Mouse (Mus musculus) lung, embryonic 14.5 days (tissue): ENCODE data around the gene Zfp772. TPM values are rescaled to one million over a fixed set of nuclear protein-coding genes. Genes with fewer than 3 reads are reported as not detected.
"Not testable (repeated sequence)": the region's sequence is repeated elsewhere in the genome, so short reads cannot be mapped to it uniquely, and the experiment has no call there.

Experiments
- ATAC-seq: fragments of 200-750 bp; cut with Nextera tagmentation; 2 replicates; pipeline ENCODE4 v1.8.0; 2017; ENCODE audit warnings: mild to moderate bottlenecking, moderate TSS enrichment, moderate library complexity; ENCODE audit not compliant: insufficient read depth
- DNase-seq: peaks from one replicate; pipeline ENCODE4 v3.0.0-alpha.2; 2015
- H3K27ac ChIP-seq: fragments of 300-500 bp; sonication (generic); 2 replicates; pipeline ENCODE4 v1.5.1; 2014; ENCODE audit warnings: low read depth, mild to moderate bottlenecking, moderate library complexity
- H3K27me3 ChIP-seq: fragments of 300-500 bp; sonication (generic); 2 replicates; pipeline ENCODE4 v1.6.1; 2014; ENCODE audit warnings: low read length, control low read depth; ENCODE audit not compliant: insufficient read depth
- H3K36me3 ChIP-seq: fragments of 300-500 bp; sonication (generic); 2 replicates; pipeline ENCODE4 v1.6.1; 2014; ENCODE audit warnings: control low read depth; ENCODE audit not compliant: insufficient read depth
- H3K4me1 ChIP-seq: fragments of 300-500 bp; sonication (generic); 2 replicates; pipeline ENCODE4 v1.6.1; 2014; ENCODE audit warnings: antibody characterized with exemption, control low read depth; ENCODE audit not compliant: insufficient read depth
- H3K4me2 ChIP-seq: fragments of 300-500 bp; sonication (generic); 2 replicates; pipeline ENCODE4 v1.6.1; 2014; ENCODE audit warnings: mild to moderate bottlenecking
- H3K4me3 ChIP-seq: fragments of 300-500 bp; sonication (generic); 2 replicates; pipeline ENCODE4 v1.5.1; 2014; ENCODE audit warnings: low read depth, low read length
- H3K9ac ChIP-seq: fragments of 300-500 bp; sonication (generic); 2 replicates; pipeline ENCODE4 v1.6.1; 2014
- H3K9me3 ChIP-seq: fragments of 300-500 bp; sonication (generic); 2 replicates; pipeline ENCODE4 v1.6.1; 2016; ENCODE audit warnings: low read depth, low read length, control low read depth
- CTCF ChIP-seq: IDR thresholded peaks from 2 replicates; pipeline ENCODE4 v1.5.1; 2016; ENCODE audit warnings: antibody characterized with exemption, low read depth
- WGBS: fragments of 180-500 bp; shearing (Covaris S2); extraction: QIAGEN DNeasy Blood & Tissue Kit; methylation state at CpG from one replicate; pipeline ENCODE4 v1.1.7; 2014; 5-methylcytosine and 5-hydroxymethylcytosine counted together
- polyA plus RNA-seq: library from polyadenylated mRNA; unstranded; fragments of >200 nt; fragmentation: Nextera tagmentation; extraction: Ambion mirVana; gene quantifications from 2 replicates; pipeline ENCODE4 v1.2.1, GENCODE M21; 2014

Gene Zfp772
- 8.0 TPM in 2 replicates for polyA plus RNA-seq

DNA sequence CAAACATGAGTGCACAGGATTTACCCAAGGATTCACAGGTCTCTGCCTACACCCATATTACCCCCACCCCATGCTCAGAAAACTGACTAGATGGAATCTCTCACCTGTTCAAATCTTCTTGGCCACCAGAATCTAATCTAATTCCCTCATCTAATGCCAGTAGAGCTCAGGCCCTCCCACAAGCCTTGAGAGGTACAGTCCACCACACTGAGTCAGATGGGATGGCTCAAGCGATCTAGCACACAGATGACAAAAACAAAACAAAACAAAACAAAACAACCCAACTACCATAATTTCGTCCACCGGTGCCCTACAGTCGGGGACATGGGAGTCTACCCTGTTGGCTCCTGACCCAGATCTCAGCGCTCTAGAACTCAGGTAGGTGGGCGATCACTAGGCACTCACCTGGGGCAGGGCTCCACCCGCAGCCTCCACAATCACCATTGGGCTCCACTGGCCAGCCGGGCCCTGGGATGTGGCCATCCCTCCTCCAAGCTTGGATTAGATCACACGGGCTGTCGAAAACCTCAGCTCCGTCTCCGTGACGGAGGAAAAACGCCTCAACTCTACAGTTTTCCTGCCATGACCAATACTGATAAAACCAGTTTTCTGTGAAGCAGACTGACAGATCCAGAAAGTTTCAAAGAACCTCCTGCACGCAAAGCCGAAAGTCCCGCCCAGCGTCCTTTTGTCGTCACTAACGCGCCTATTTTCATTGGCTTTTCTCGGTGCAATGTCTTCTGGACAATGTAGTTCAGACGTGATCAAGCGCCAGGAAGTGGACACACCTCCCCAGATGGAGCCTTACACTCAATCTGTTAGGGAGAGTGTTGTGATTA is at the start of gene Zfp772:
Zfp772 (minus strand) TSS at position 686 of the 839 bp plus-strand sequence.
- H3K27ac ChIP-seq, H3K27me3 ChIP-seq, H3K9me3 ChIP-seq, H3K4me1 ChIP-seq, H3K36me3 ChIP-seq: not testable (repeated sequence)
- under 1% methylated on average over 24 of the region's 24 CpGs for WGBS
- Histone ChIP-seq H3K4me3 (peak within 1 kb of the TSS; percentile 43), H3K4me2 (peak within 1 kb of the TSS; percentile 60), H3K9ac (peak within 1 kb of the TSS; percentile 54)
- DNase-seq (peak; percentile 59), ATAC-seq (peak; percentile 60; the same call in 1 of the 2 replicates)

DNA sequence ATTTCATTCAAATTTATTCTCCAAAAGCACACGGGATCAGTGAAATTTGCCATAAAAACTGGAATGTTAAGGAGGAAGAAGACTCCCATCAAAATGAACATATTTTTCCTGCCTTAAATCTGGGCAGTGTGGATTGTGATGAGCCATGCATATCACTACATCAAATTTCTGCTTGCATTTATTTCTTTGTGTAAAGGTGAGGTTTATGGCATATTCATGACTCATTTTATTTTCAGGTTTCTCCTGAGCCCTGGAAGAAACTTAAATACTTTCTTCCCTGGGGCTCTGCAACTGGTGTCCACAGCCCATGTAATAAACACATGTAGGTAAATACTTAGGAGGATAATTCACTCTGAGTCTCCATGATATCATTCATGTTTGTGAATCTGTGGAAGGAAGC is 37.4 kb upstream of the Zfp772 start, which contains the start of gene Vmn2r29:
Vmn2r29 (minus strand) TSS at position 101 of the 400 bp plus-strand sequence.
- H3K9me3 ChIP-seq, ATAC-seq, H3K27ac ChIP-seq, H3K27me3 ChIP-seq, DNase-seq, H3K4me2 ChIP-seq, H3K4me1 ChIP-seq, H3K36me3 ChIP-seq, H3K4me3 ChIP-seq, H3K9ac ChIP-seq: not testable (repeated sequence)
- WGBS: no CpG with 5 or more reads among the region's 1 CpGs

GRCm38 (mm10) chr7:7188191-7188942 is 21.4 kb downstream of the Zfp772 start:
- WGBS: 10% methylated on average over 18 of the region's 18 CpGs

GRCm38 (mm10) chr7:7187417-7188190 is 22.2 kb downstream of the Zfp772 start:
- ATAC-seq (peak; percentile 77), DNase-seq (peak; percentile 11)
- H3K9ac ChIP-seq: no peak overlapping the region; the same call in 1 of the 2 replicates
- no peaks in the 10 kb centered on the region for H3K27me3 ChIP-seq
- no peaks in the 10 kb centered on the region for H3K4me1 ChIP-seq
- peak overlapping the region; percentile 48 for H3K4me3 ChIP-seq
- no peak for TF ChIP-seq CTCF
- WGBS: 13% methylated on average over 13 of the region's 13 CpGs
- H3K36me3 ChIP-seq: 0 out of 2 replicates have a peak, but pooled peaks cover 2% of the 10 kb centered on the region
- H3K4me2 ChIP-seq: peak overlapping the region; percentile 57
- no peaks in the 10 kb centered on the region for H3K9me3 ChIP-seq
- H3K27ac ChIP-seq: no peak overlapping the region

More at GRCm38 (mm10) chr7:7188191-7188942, 21.4 kb downstream of the Zfp772 start:
- H3K4me1 ChIP-seq: no peaks in the 10 kb centered on the region
- no peak overlapping the region; the same call in 1 of the 2 replicates for H3K9ac ChIP-seq
- DNase-seq (peak; percentile 73), ATAC-seq (peak; percentile 96)
- TF ChIP-seq CTCF: peak; percentile 81
- H3K27me3 ChIP-seq: no peaks in the 10 kb centered on the region
- H3K36me3 ChIP-seq: no peaks in the 10 kb centered on the region
- H3K4me3 ChIP-seq: peak overlapping the region; percentile 48
- no peaks in the 10 kb centered on the region for H3K9me3 ChIP-seq
- peak overlapping the region; percentile 57 for H3K4me2 ChIP-seq
- H3K27ac ChIP-seq: no peak overlapping the region

GRCm38 (mm10) chr7:7185897-7186296 is 23.9 kb downstream of the Zfp772 start:
- ATAC-seq: no peak
- H3K36me3 ChIP-seq: peaks cover 18% of the 10 kb centered on the region; the same call in 1 of the 2 replicates
- H3K4me2 ChIP-seq: no peak overlapping the region
- no peak for TF ChIP-seq CTCF
- H3K9ac ChIP-seq: no peak overlapping the region
- no peak overlapping the region for H3K27ac ChIP-seq
- no peaks in the 10 kb centered on the region for H3K27me3 ChIP-seq
- 84% methylated on average over 1 of the region's 1 CpGs for WGBS
- H3K4me3 ChIP-seq: no peak overlapping the region
- H3K9me3 ChIP-seq: no peaks in the 10 kb centered on the region
- no peak for DNase-seq
- H3K4me1 ChIP-seq: no peaks in the 10 kb centered on the region

DNA sequence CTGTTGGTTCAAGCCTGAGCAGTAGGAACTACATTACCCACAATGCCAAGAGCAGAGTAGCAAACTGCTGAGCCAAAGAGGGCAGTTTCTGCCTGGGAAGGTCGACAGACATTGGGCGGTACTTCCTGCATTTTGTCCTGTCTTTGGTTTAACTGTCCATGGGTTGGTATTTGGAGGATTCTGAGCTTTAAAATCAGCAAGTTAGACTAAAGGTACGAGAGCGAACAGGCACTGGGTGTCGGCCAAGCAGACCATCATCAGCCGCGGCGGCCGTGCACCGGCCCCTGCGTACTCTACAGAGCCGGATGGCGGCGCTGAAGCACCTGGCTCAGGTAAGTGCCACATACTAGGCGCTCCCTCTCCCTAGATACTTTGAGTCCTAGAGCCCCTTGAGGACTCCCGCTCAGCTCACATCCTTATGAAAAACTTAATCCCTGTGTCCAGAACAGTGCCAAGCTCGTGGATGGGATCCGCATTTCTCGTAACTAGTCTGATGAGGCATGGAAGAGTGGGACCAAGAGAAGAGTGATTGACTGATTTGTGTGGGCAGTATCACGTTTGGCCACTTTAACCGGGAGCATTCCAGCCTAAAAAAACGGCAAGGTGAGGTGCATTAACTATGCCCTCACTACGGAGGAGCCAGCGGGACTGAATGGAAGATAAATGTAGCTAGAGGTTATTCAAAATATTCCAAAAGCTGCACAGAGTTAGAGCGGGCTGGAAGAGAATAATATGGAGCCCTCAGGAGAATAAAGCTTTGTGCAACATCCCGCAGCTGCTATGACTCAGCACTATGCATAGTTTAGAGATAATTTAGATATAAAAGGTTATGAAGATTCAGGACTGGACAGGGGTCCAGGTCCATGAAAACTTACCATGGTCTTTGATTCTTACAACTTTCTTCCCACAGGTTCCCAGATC is 38.3 kb downstream of the Zfp772 start, which contains the start of gene Zfp418:
Zfp418 (plus strand) TSS at position 104 of the 921 bp plus-strand sequence.
- Histone ChIP-seq H3K27ac (peak within 1 kb of the TSS; percentile 64), H3K36me3 (peaks cover 12% of the 10 kb centered on the region; the same call in 1 of the 2 replicates), H3K4me2 (peak within 1 kb of the TSS; percentile 76), H3K27me3 (no peaks in the 10 kb centered on the region), H3K4me1 (no peaks in the 10 kb centered on the region), H3K4me3 (peak within 1 kb of the TSS; percentile 66), H3K9me3 (no peaks in the 10 kb centered on the region), H3K9ac (peak within 1 kb of the TSS; percentile 65)
- 0 out of 2 replicates have a peak, but pooled peaks have one; percentile 19 for TF ChIP-seq CTCF
- 1% methylated on average over 26 of the region's 26 CpGs for WGBS
- ATAC-seq: peak; percentile 97
- peak; percentile 87 for DNase-seq

Other genes with a start within 250 kb of the Zfp772 start
- not detected in 2 replicates for gene Aurkc, start 214.7 kb downstream of the Zfp772 start, polyA plus RNA-seq
- gene Zfp954, start 88.5 kb downstream of the Zfp772 start, polyA plus RNA-seq: 10.5 and 13.2 TPM in 2 replicates
- 1.4 and 1.5 TPM in 2 replicates for gene Zfp773, start 73.2 kb downstream of the Zfp772 start, polyA plus RNA-seq
- 3.1 and 3.2 TPM in 2 replicates for gene Zfp418, start 38.7 kb downstream of the Zfp772 start, polyA plus RNA-seq
- gene Vmn2r29, start 37.3 kb upstream of the Zfp772 start, polyA plus RNA-seq: 0.20 and 0.29 TPM in 2 replicates
- 2.0 and 3.0 TPM in 2 replicates for gene Gm45844, start 68.3 kb upstream of the Zfp772 start, polyA plus RNA-seq
- 42.3 and 45.3 TPM in 2 replicates for gene Clcn4, start 90.9 kb upstream of the Zfp772 start, polyA plus RNA-seq
- gene Vmn2r30, start 127.6 kb upstream of the Zfp772 start, polyA plus RNA-seq: not detected in 2 replicates
- gene Gm45783, start 164.6 kb upstream of the Zfp772 start, polyA plus RNA-seq: not detected in 2 replicates
- not detected in 2 replicates for gene Vmn2r31, start 189.7 kb upstream of the Zfp772 start, polyA plus RNA-seq